Mouse (Mus musculus): Measurements from ENCODE around the gene Wrnip1.

GRCm38 (mm10) chr13:32819241-32819640, 17.4 kb downstream of the Wrnip1 start:
- TF ChIP-seq GATA1 (IDR thresholded peaks at IDR 0.05; ENCODE audit: borderline replicate concordance, low read length), result no peak
- TF ChIP-seq CTCF (IDR thresholded peaks at IDR 0.05; ENCODE audit: low read depth, low read length), result no peak
- no peak for TF ChIP-seq TAL1 (conservative IDR thresholded peaks at IDR 0.05; ENCODE audit: low read depth, low read length)
- TF ChIP-seq GATA2 (IDR thresholded peaks at IDR 0.05; ENCODE audit: borderline replicate concordance, low read depth, low read length), result no peak
